Mouse (Mus musculus): Measurements from ENCODE around the gene Tmem132b.

DNA sequence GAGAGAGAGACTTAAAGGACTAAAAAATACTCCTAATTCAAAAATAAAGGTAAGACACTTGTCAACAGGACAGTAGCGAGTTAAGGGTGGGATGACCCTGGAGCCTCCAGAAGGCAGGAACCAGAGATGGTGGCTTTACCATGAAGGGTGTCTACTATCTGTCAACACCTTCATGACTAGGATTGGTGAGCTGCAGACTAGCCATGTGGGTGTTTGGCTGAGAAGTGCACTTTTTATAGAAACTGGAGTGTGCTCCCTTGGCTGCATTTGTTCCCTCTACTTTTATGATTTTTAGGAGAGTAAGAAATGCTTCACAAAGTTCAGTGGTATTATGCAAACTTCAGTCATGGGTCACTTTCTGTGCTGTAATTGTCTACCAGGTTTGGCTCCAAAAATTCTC, 304.3 kb downstream of the Tmem132b start:
- no peak for TF ChIP-seq TCF12 (IDR thresholded peaks at IDR 0.05; ENCODE audit: insufficient read depth, poor library complexity, severe bottlenecking)
- TF ChIP-seq CEBPB (IDR thresholded peaks at IDR 0.05; ENCODE audit: insufficient read depth, poor library complexity, severe bottlenecking): no peak
- no peak for TF ChIP-seq USF1 (IDR thresholded peaks at IDR 0.05; ENCODE audit: low read depth)
- TF ChIP-seq POLR2A (IDR thresholded peaks at IDR 0.05; ENCODE audit: insufficient read length, low read depth): no peak
- TF ChIP-seq POLR2AphosphoS2 (IDR thresholded peaks at IDR 0.05; ENCODE audit: insufficient read length, low read depth): no peak
